Mouse (Mus musculus): ENCODE data around the gene Ltb4r2. TPM values are rescaled to one million over a fixed set of nuclear protein-coding genes. Genes with fewer than 3 reads are reported as not detected.

Ltb4r2 gene
- 0.20 TPM in 1 of 2 replicates, not detected in the other for polyA plus RNA-seq (2012; ENCODE audit: low replicate concordance)

GRCm38 (mm10) chr14:55761163-55761562, at the start of gene Ltb4r2:
Gene Ltb4r2, plus strand, starts transcription at chr14:55761428.

GRCm38 (mm10) chr14:55713729-55714122, 47.5 kb upstream of the Ltb4r2 start, which contains the start of gene Tgm1:
Gene Tgm1, minus strand, starts transcription at chr14:55713926.

GRCm38 (mm10) chr14:55721700-55722437, 39.4 kb upstream of the Ltb4r2 start, which contains the start of gene Rabggta:
Gene Rabggta, minus strand, starts transcription at chr14:55722263.

GRCm38 (mm10) chr14:55745180-55745860, 15.9 kb upstream of the Ltb4r2 start, which contains the start of the genes Dhrs1 and Nop9:
Gene Dhrs1, minus strand, starts transcription at chr14:55745690.
Gene Nop9, plus strand, starts transcription at chr14:55745693.

GRCm38 (mm10) chr14:55758363-55758784, 2.9 kb upstream of the Ltb4r2 start, which contains the start of gene Cideb:
Gene Cideb, minus strand, starts transcription at chr14:55758458.

GRCm38 (mm10) chr14:55765696-55766095, 4.5 kb downstream of the Ltb4r2 start, which contains the start of gene Ltb4r1:
Gene Ltb4r1, plus strand, starts transcription at chr14:55765962.

GRCm38 (mm10) chr14:55783958-55784235, 22.7 kb downstream of the Ltb4r2 start, which contains the start of gene Adcy4:
Gene Adcy4, minus strand, starts transcription at chr14:55784095.

GRCm38 (mm10) chr14:55788256-55789050, 27.2 kb downstream of the Ltb4r2 start, which contains the start of gene Ripk3:
Gene Ripk3, minus strand, starts transcription at chr14:55788865.

Other genes starting within 250 kb of the Ltb4r2 start
- gene Nrl, start 236.4 kb upstream of the Ltb4r2 start, polyA plus RNA-seq (2012; ENCODE audit: low replicate concordance): 0.41 and 0.62 TPM in 2 replicates
- 116 and 171 TPM in 2 replicates for gene Pck2, start 221.2 kb upstream of the Ltb4r2 start, polyA plus RNA-seq (2012; ENCODE audit: low replicate concordance)
- 26.0 and 50.2 TPM in 2 replicates for gene Dcaf11, start 201.4 kb upstream of the Ltb4r2 start, polyA plus RNA-seq (2012; ENCODE audit: low replicate concordance)
- gene A730061H03Rik, start 201.0 kb upstream of the Ltb4r2 start, polyA plus RNA-seq (2012; ENCODE audit: low replicate concordance): 0.97 and 1.7 TPM in 2 replicates
- not detected in 2 replicates for gene Fitm1, start 185.8 kb upstream of the Ltb4r2 start, polyA plus RNA-seq (2012; ENCODE audit: low replicate concordance)
- 69.7 and 113 TPM in 2 replicates for gene Psme1, start 183.3 kb upstream of the Ltb4r2 start, polyA plus RNA-seq (2012; ENCODE audit: low replicate concordance)
- gene Emc9, start 176.1 kb upstream of the Ltb4r2 start, polyA plus RNA-seq (2012; ENCODE audit: low replicate concordance): 25.0 and 35.4 TPM in 2 replicates
- 21.1 and 39.3 TPM in 2 replicates for gene Psme2, start 170.3 kb upstream of the Ltb4r2 start, polyA plus RNA-seq (2012; ENCODE audit: low replicate concordance)
- gene Rnf31, start 169.7 kb upstream of the Ltb4r2 start, polyA plus RNA-seq (2012; ENCODE audit: low replicate concordance): 31.7 and 39.6 TPM in 2 replicates
- gene Irf9, start 157.9 kb upstream of the Ltb4r2 start, polyA plus RNA-seq (2012; ENCODE audit: low replicate concordance): 22.2 and 204 TPM in 2 replicates
- 7.8 and 19.7 TPM in 2 replicates for gene Rec8, start 143.4 kb upstream of the Ltb4r2 start, polyA plus RNA-seq (2012; ENCODE audit: low replicate concordance)
- gene Ipo4, start 125.5 kb upstream of the Ltb4r2 start, polyA plus RNA-seq (2012; ENCODE audit: low replicate concordance): 18.3 and 108 TPM in 2 replicates
- gene Gm49378, start 123.5 kb upstream of the Ltb4r2 start, polyA plus RNA-seq (2012; ENCODE audit: low replicate concordance): 18.9 TPM in 1 of 2 replicates, not detected in the other
- 20.7 and 31.5 TPM in 2 replicates for gene Tm9sf1, start 117.6 kb upstream of the Ltb4r2 start, polyA plus RNA-seq (2012; ENCODE audit: low replicate concordance)
- gene Tssk4, start 111.2 kb upstream of the Ltb4r2 start, polyA plus RNA-seq (2012; ENCODE audit: low replicate concordance): 0.41 TPM in 1 of 2 replicates, not detected in the other
- gene Mdp1, start 100.9 kb upstream of the Ltb4r2 start, polyA plus RNA-seq (2012; ENCODE audit: low replicate concordance): 11.3 and 12.5 TPM in 2 replicates
- 3.1 and 25.0 TPM in 2 replicates for gene Gmpr2, start 89.5 kb upstream of the Ltb4r2 start, polyA plus RNA-seq (2012; ENCODE audit: low replicate concordance)
- 32.6 and 33.7 TPM in 2 replicates for gene Nedd8, start 89.3 kb upstream of the Ltb4r2 start, polyA plus RNA-seq (2012; ENCODE audit: low replicate concordance)
- gene Tinf2, start 79.6 kb upstream of the Ltb4r2 start, polyA plus RNA-seq (2012; ENCODE audit: low replicate concordance): 49.1 and 49.7 TPM in 2 replicates
- gene Tgm1, start 47.5 kb upstream of the Ltb4r2 start, polyA plus RNA-seq (2012; ENCODE audit: low replicate concordance): 4.5 and 11.0 TPM in 2 replicates
- 8.7 and 22.8 TPM in 2 replicates for gene Rabggta, start 39.2 kb upstream of the Ltb4r2 start, polyA plus RNA-seq (2012; ENCODE audit: low replicate concordance)
- 4.0 and 4.2 TPM in 2 replicates for gene Dhrs1, start 15.7 kb upstream of the Ltb4r2 start, polyA plus RNA-seq (2012; ENCODE audit: low replicate concordance)
- gene Nop9, start 15.7 kb upstream of the Ltb4r2 start, polyA plus RNA-seq (2012; ENCODE audit: low replicate concordance): 57.8 and 83.1 TPM in 2 replicates
- gene Cideb, start 3.0 kb upstream of the Ltb4r2 start, polyA plus RNA-seq (2012; ENCODE audit: low replicate concordance): not detected in 2 replicates
- gene Ltb4r1, start 4.5 kb downstream of the Ltb4r2 start, polyA plus RNA-seq (2012; ENCODE audit: low replicate concordance): 1.1 and 3.8 TPM in 2 replicates
- gene Adcy4, start 22.7 kb downstream of the Ltb4r2 start, polyA plus RNA-seq (2012; ENCODE audit: low replicate concordance): 1.5 and 1.8 TPM in 2 replicates
- 54.1 and 55.8 TPM in 2 replicates for gene Ripk3, start 27.4 kb downstream of the Ltb4r2 start, polyA plus RNA-seq (2012; ENCODE audit: low replicate concordance)
- gene Nfatc4, start 61.7 kb downstream of the Ltb4r2 start, polyA plus RNA-seq (2012; ENCODE audit: low replicate concordance): 0.20 and 0.88 TPM in 2 replicates
- gene Nynrin, start 92.6 kb downstream of the Ltb4r2 start, polyA plus RNA-seq (2012; ENCODE audit: low replicate concordance): 0.07 and 0.18 TPM in 2 replicates
- not detected in 2 replicates for gene Cbln3, start 123.0 kb downstream of the Ltb4r2 start, polyA plus RNA-seq (2012; ENCODE audit: low replicate concordance)
- 8.0 and 11.3 TPM in 2 replicates for gene Khnyn, start 123.5 kb downstream of the Ltb4r2 start, polyA plus RNA-seq (2012; ENCODE audit: low replicate concordance)
- 7.5 and 10.8 TPM in 2 replicates for gene Sdr39u1, start 138.9 kb downstream of the Ltb4r2 start, polyA plus RNA-seq (2012; ENCODE audit: low replicate concordance)
- 0.23 and 0.34 TPM in 2 replicates for gene Cma1, start 183.2 kb downstream of the Ltb4r2 start, polyA plus RNA-seq (2012; ENCODE audit: low replicate concordance)
- gene Cma2, start 189.6 kb downstream of the Ltb4r2 start, polyA plus RNA-seq (2012; ENCODE audit: low replicate concordance): not detected in 2 replicates